Mouse (Mus musculus) bone marrow, adult 2 months (tissue): ENCODE measurements around the gene Cdhr1.
"Not testable (repeated sequence)": the region's sequence is repeated elsewhere in the genome, so short reads cannot be mapped to it uniquely, and the experiment has no call there.

Source experiments
- CTCF ChIP-seq: fragments of 200-500 bp; IDR thresholded peaks from 2 replicates; pipeline ENCODE4 v1.5.1; 2011; ENCODE audit warnings: low read length, control low read depth; ENCODE audit not compliant: control insufficient read depth, insufficient read depth
- POLR2A ChIP-seq: fragments of 200-500 bp; IDR thresholded peaks from 2 replicates; pipeline ENCODE4 v1.6.1; 2011; ENCODE audit warnings: low read depth, mild to moderate bottlenecking, control low read depth, low read length, borderline replicate concordance; ENCODE audit not compliant: control insufficient read depth

- TF ChIP-seq POLR2A, CTCF: not testable (repeated sequence)
These were observed 39.4 kb upstream of the Cdhr1 start for GRCm38 (mm10) chr14:37137596-37137995.
